Mouse (Mus musculus) naive thymus-derived CD4-positive, alpha-beta T cell, adult 5 months (primary cell): ENCODE data around the gene Ganc. TPM values are rescaled to one million over a fixed set of nuclear protein-coding genes. Genes with fewer than 3 reads are reported as not detected.

ENCODE experiments used
- polyA plus RNA-seq: library from polyadenylated mRNA; unstranded; fragments of 100-300 nt; shearing (Covaris generic); gene quantifications from one replicate; pipeline ENCODE4 v1.2.1, GENCODE M21; 2017

Gene Ganc
- 19.6 TPM for polyA plus RNA-seq

GRCm38 (mm10) chr2:120403653-120403985 lies at the start of gene Ganc:
Gene Ganc (plus strand): TSS chr2:120403896.

GRCm38 (mm10) chr2:120403986-120404822 lies 508 bp downstream of the Ganc start, which contains the start of gene Tmem87a:
Gene Tmem87a (minus strand): TSS chr2:120404113.

GRCm38 (mm10) chr2:120455719-120456118 lies 52.0 kb downstream of the Ganc start, which contains the start of gene Capn3:
Gene Capn3 (plus strand): TSS chr2:120456019.

Other genes with a start within 250 kb of the Ganc start
- 15.6 TPM for gene Ehd4, start 249.3 kb upstream of the Ganc start, polyA plus RNA-seq
- gene Pla2g4e, start 158.6 kb upstream of the Ganc start, polyA plus RNA-seq = not detected
- gene Pla2g4d, start 114.7 kb upstream of the Ganc start, polyA plus RNA-seq = not detected
- 0.19 TPM for gene Pla2g4f, start 89.7 kb upstream of the Ganc start, polyA plus RNA-seq
- gene Vps39, start 50.8 kb upstream of the Ganc start, polyA plus RNA-seq = 40.7 TPM
- 25.7 TPM for gene Tmem87a, start 217 bp downstream of the Ganc start, polyA plus RNA-seq
- 1.9 TPM for gene Capn3, start 52.1 kb downstream of the Ganc start, polyA plus RNA-seq
- 63.2 TPM for gene Zfp106, start 159.9 kb downstream of the Ganc start, polyA plus RNA-seq
- 36.9 TPM for gene Snap23, start 163.8 kb downstream of the Ganc start, polyA plus RNA-seq
- gene Haus2, start 205.5 kb downstream of the Ganc start, polyA plus RNA-seq = 23.0 TPM
- gene Lrrc57, start 205.6 kb downstream of the Ganc start, polyA plus RNA-seq = 19.5 TPM
- gene Stard9, start 225.2 kb downstream of the Ganc start, polyA plus RNA-seq = 0.68 TPM